Mouse (Mus musculus) liver, embryonic 14.5 days (tissue): ENCODE results near the gene Plin2. TPM values are rescaled to one million over a fixed set of nuclear protein-coding genes. Genes with fewer than 3 reads are reported as not detected.
A peak's percentile ranks its signal among the peaks of the same experiment; 100 is the strongest.
"Not testable (repeated sequence)": the region's sequence is repeated elsewhere in the genome, so short reads cannot be mapped to it uniquely, and the experiment has no call there.

Experiments used
- ATAC-seq: fragments of 200-750 bp; cut with Nextera tagmentation; 2 replicates; pipeline ENCODE4 v1.8.0; 2017; ENCODE audit warnings: moderate number of reproducible peaks, mild to moderate bottlenecking, moderate library complexity; ENCODE audit not compliant: insufficient read depth
- DNase-seq, 3 experiments: peaks; one replicate each; pipeline ENCODE4 v3.0.0-alpha.2; 2012 to 2013; ENCODE audit warnings: low read depth in 3 of 3, low spot score in 3 of 3
- H3K27ac ChIP-seq: fragments of 300-500 bp; sonication (generic); 2 replicates; pipeline ENCODE4 v1.5.1; 2014; ENCODE audit warnings: moderate library complexity, mild to moderate bottlenecking, control low read depth, inconsistent platforms
- H3K27me3 ChIP-seq: fragments of 300-500 bp; sonication (generic); 2 replicates; pipeline ENCODE4 v1.6.1; 2014; ENCODE audit warnings: mild to moderate bottlenecking, low read length, moderate library complexity; ENCODE audit not compliant: control insufficient read depth, insufficient read depth
- H3K36me3 ChIP-seq: fragments of 300-500 bp; sonication (generic); replicated peaks from 2 replicates; pipeline ENCODE4 v1.6.1; 2014; ENCODE audit warnings: low read depth; ENCODE audit not compliant: control insufficient read depth, insufficient read depth
- H3K4me1 ChIP-seq, 2 experiments: fragments of 200-500 bp in 1 of 2; fragments of 300-500 bp in 1 of 2; sonication (generic) in 1 of 2; replicated peaks; 2 replicates each; pipeline ENCODE4 v1.6.1; 2012 to 2014; ENCODE audit warnings: antibody characterized with exemption in 1 of 2, inconsistent platforms in 1 of 2, low read length in 1 of 2; ENCODE audit not compliant: control insufficient read depth in 2 of 2, insufficient read depth in 2 of 2
- H3K4me2 ChIP-seq: fragments of 300-500 bp; sonication (generic); 2 replicates; pipeline ENCODE4 v1.6.1; 2014; ENCODE audit warnings: low read depth, mild to moderate bottlenecking, control low read depth, moderate library complexity
- H3K4me3 ChIP-seq, 2 experiments: fragments of 200-500 bp in 1 of 2; fragments of 300-500 bp in 1 of 2; sonication (generic) in 1 of 2; 2 replicates each; pipeline ENCODE4 v1.5.1; 2012 to 2014; ENCODE audit warnings: low read depth in 2 of 2, low read length in 2 of 2, mild to moderate bottlenecking in 2 of 2, control low read depth in 1 of 2, inconsistent platforms in 1 of 2, moderate library complexity in 1 of 2; ENCODE audit not compliant: insufficient read depth in 1 of 2
- H3K9ac ChIP-seq: fragments of 300-500 bp; sonication (generic); replicated peaks from 2 replicates; pipeline ENCODE4 v1.6.1; 2014; ENCODE audit warnings: mild to moderate bottlenecking, control low read depth, moderate library complexity
- H3K9me3 ChIP-seq: fragments of 300-500 bp; sonication (generic); 2 replicates; pipeline ENCODE4 v1.6.1; 2016; ENCODE audit warnings: low read length, mixed read lengths; ENCODE audit not compliant: control insufficient read depth
- CTCF ChIP-seq: IDR thresholded peaks from 2 replicates; pipeline ENCODE4 v1.5.1; 2016; ENCODE audit warnings: antibody characterized with exemption, low read depth, control low read depth
- EP300 ChIP-seq: IDR thresholded peaks from 2 replicates; pipeline ENCODE4 v1.6.1; 2016; ENCODE audit warnings: antibody characterized with exemption, low read depth
- WGBS: fragments of 180-500 bp; shearing (Covaris S2); extraction: QIAGEN DNeasy Blood & Tissue Kit; methylation state at CpG from one replicate; pipeline ENCODE4 v1.1.7; 2014; ENCODE audit not compliant: insufficient replicate concordance; 5-methylcytosine and 5-hydroxymethylcytosine counted together
- polyA plus RNA-seq, 2 experiments: library from polyadenylated mRNA; depleted of rRNA in 1 of 2; stranded (reverse) in 1 of 2; unstranded in 1 of 2; fragments of >200 nt; fragmentation: Nextera tagmentation in 1 of 2; extraction: Ambion mirVana in 1 of 2; gene quantifications; 2 replicates each; pipeline versions ENCODE4 v1.2.1 to v1.2.3; 2012 to 2014

The Plin2 gene
- polyA plus RNA-seq, 2 experiments = 108 to 159 TPM

DNA sequence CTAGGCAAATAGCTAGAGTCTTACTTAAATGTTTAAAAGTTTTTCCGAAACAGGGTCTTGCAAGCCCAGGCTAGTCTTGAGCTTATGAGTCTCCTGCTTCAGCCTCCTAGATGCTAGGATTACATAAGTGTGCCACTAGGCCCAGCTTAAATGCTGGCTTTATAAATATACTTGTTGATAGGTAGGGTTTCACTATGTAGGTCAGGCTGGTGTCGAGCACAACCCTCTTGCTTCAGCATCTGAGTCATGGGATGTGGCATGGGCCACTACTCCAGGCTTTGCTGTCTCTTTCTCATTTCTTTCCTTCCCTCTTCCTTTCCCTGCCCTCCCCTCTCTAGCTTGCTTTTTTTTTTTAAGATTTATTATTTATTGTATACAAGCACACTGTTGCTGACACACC lies 9.8 kb upstream of the Plin2 start:
- no peak for ATAC-seq

DNA sequence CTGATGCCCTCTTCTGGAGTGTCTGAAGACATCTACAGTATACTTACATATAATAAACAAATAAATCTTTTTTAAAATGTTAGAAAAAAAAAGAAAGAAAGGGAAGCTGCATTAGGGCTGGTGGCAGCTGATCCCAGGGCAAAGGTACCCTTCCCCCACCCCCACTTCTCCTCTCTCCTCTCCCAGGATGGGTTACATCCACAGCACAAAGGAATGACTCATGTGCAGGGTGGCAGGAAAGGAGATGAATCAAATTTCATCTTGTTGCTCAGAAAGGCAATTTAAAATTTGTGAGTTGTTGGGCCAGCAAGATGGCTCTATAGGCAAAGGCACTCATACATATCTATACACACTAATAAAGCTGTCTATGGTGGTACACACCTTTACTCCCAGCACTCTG lies 6.9 kb upstream of the Plin2 start:
- H3K27ac ChIP-seq = no peak overlapping the region
- no peak overlapping the region for H3K4me2 ChIP-seq
- TF ChIP-seq CTCF (no peak), EP300 (no peak)
- DNase-seq (no peak), ATAC-seq (no peak)
- no peak overlapping the region for H3K4me3 ChIP-seq
- H3K9ac ChIP-seq = no peak overlapping the region
- H3K9me3 ChIP-seq = no peaks in the 10 kb centered on the region
- no peaks in the 10 kb centered on the region for H3K27me3 ChIP-seq
- peaks cover 39 to 41% of the 10 kb centered on the region in 2 experiments for H3K4me1 ChIP-seq
- no peaks in the 10 kb centered on the region for H3K36me3 ChIP-seq

More for the DNA sequence above, 9.8 kb upstream of the Plin2 start:
- WGBS = 64% methylated on average over 2 of the region's 2 CpGs
- Histone ChIP-seq H3K4me2 (no peak overlapping the region), H3K4me3 (no peak overlapping the region), H3K4me1 (peaks cover 16 to 18% of the 10 kb centered on the region in 2 experiments), H3K9ac (no peak overlapping the region), H3K36me3 (no peaks in the 10 kb centered on the region), H3K9me3 (no peaks in the 10 kb centered on the region), H3K27me3 (no peaks in the 10 kb centered on the region), H3K27ac (no peak overlapping the region)
- TF ChIP-seq CTCF = no peak
- TF ChIP-seq EP300 = no peak
- DNase-seq = no peak

DNA sequence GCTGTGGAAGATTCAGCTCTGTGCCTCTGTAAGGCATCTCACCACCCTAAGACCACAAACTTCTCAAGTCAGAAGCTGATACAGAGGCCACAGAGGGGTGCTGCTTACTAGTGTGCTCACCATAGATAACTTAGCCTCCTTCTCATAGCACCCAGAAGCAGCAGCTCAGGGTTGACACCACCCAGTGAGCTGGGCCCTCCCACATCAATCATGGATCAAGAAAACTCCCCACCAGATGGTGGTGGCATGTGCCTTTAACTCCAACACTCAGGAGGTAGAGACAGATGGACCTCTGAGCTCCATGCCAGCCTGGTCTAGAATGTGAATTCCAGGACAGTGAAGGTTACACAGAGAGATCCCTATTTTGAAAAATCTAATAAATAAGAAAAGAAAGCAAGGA lies 4.9 kb upstream of the Plin2 start:
- H3K27me3 ChIP-seq, H3K9me3 ChIP-seq, H3K4me2 ChIP-seq, H3K4me3 ChIP-seq, H3K36me3 ChIP-seq, H3K9ac ChIP-seq: not testable (repeated sequence)
- Histone ChIP-seq H3K27ac (peak overlapping the region; percentile 96), H3K4me1 (peaks cover 52 to 53% of the 10 kb centered on the region in 2 experiments)
- peak; percentile 95 for ATAC-seq
- TF ChIP-seq CTCF = peak; percentile 18
- TF ChIP-seq EP300 = peak; percentile 60; the same call in 1 of the 2 replicates
- peak in 2 of 3 experiments; percentile 47 to 51 for DNase-seq

DNA sequence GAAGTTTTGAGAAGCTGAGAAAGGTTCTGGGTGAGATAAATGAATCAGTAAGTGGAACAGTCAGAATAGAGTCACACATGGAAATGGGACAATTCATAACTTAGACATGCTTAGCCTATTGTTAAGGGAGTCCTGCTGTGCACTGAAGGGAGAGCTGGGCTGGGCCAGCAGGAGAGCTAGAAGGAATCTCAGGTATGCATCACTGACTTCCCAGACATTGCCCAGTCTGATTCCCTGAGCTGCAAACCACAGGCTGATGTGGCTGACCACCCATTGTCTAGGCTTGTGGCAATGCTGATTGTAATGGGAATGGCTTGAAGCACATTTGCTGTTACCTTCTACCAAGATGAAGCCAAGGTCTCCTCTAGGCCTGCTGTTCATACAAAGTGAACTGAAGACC lies 4.3 kb upstream of the Plin2 start:
- peak overlapping the region; percentile 31; the same call in 1 of the 2 replicates for H3K9ac ChIP-seq
- ATAC-seq = not testable (repeated sequence)

DNA sequence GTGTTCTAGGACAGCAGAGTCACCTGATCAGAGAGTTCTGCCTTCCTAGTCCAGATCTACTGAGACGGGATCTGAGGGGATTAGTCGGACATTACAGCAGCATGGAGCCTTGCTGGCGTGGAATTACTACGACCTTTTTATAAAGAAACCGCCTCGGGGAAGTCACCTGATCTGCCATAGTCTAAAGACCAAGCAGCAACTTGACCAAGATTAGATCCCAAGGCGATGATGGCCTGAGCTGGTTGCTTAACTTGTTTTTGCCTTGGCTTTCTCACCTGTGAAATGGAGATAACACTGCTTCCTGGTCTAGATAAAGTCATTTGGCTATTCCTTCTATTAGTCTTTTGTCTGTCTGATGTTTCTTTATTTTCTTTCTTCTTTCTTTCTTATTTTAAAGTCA lies 2.6 kb upstream of the Plin2 start:
- H3K4me2 ChIP-seq = peak overlapping the region; percentile 29
- ATAC-seq (no peak), DNase-seq (peak in 1 of 3 experiments; percentile 44)
- TF ChIP-seq EP300 = no peak
- no peak for TF ChIP-seq CTCF
- H3K27me3 ChIP-seq = no peaks in the 10 kb centered on the region
- peak overlapping the region; percentile 96 for H3K27ac ChIP-seq
- no peak overlapping the region for H3K4me3 ChIP-seq
- H3K9me3 ChIP-seq = no peaks in the 10 kb centered on the region
- WGBS = 34% methylated on average over 7 of the region's 7 CpGs
- no peak overlapping the region; the same call in 1 of the 2 replicates for H3K9ac ChIP-seq
- peaks cover 62 to 65% of the 10 kb centered on the region in 2 experiments for H3K4me1 ChIP-seq
- H3K36me3 ChIP-seq = peaks cover 10% of the 10 kb centered on the region

More for the DNA sequence above, 4.3 kb upstream of the Plin2 start:
- H3K4me1 ChIP-seq = peaks cover 52 to 53% of the 10 kb centered on the region in 2 experiments
- H3K27ac ChIP-seq = peak overlapping the region; percentile 96
- not testable (repeated sequence) for DNase-seq, H3K9me3 ChIP-seq, H3K27me3 ChIP-seq, H3K36me3 ChIP-seq, H3K4me3 ChIP-seq
- peak overlapping the region; percentile 49 for H3K4me2 ChIP-seq
